In the genomic region with DNA sequence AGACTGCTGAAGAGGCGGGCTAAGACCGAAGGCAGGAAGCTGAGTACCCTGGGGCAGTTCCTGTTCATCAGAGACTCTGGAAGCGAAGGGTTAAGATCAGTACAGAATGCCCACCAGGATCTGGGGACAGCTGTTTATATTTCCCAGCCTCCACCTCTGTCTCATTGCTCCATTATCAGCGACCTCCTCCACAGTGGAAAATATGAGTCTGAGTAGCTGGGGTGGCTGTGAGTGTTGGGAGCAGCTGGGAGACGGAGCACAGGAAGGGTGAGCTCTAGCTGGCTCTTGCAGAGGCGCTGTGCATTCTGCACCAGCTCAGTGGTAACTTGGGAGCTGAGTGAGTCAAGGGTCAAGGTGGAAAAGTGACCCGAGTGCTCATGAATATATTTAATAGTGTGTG, we compare ENCODE assay signal across 11 mouse cellular contexts.
DNase-seq lines count a peak whose midpoint lies in the region; ATAC-seq lines count a peak whose summit lies in the region.
"Had no signal": no experiment of that assay in that cellular context is flagged by ENCODE, and none has a peak within 500 bp of the region (broad histone marks: within the 10 kb centered on the region; RNA-seq: fewer than 3 reads in every experiment).

No protein-coding gene starts in this region.

- no peaks in the 10 kb centered on the region for H3K9me3 ChIP-seq in liver, embryonic 11.5 days (ENCODE audit: control insufficient read depth, low read length)
- H3K9me3 ChIP-seq in liver, embryonic 12.5 days (replicated peaks): no peaks in the 10 kb centered on the region
- no peaks in the 10 kb centered on the region for H3K9me3 ChIP-seq in embryonic facial prominence, embryonic 12.5 days
- H3K9me3 ChIP-seq: liver, embryonic 13.5 days; neural tube, embryonic 13.5 days had no signal

- no peaks in the 10 kb centered on the region for H3K27me3 ChIP-seq in liver, embryonic 11.5 days (replicated peaks; ENCODE audit: control insufficient read depth, insufficient read depth, low read length)
- no peaks in the 10 kb centered on the region for H3K27me3 ChIP-seq in liver, embryonic 12.5 days (replicated peaks)
- H3K27me3 ChIP-seq in embryonic facial prominence, embryonic 12.5 days: no peaks in the 10 kb centered on the region
- H3K27me3 ChIP-seq: liver, embryonic 13.5 days; neural tube, embryonic 13.5 days had no signal

- no peaks in the 10 kb centered on the region for H3K36me3 ChIP-seq in liver, embryonic 11.5 days (ENCODE audit: control insufficient read depth, insufficient read depth, low read length)
- H3K36me3 ChIP-seq in liver, embryonic 12.5 days: no peaks in the 10 kb centered on the region
- H3K36me3 ChIP-seq in embryonic facial prominence, embryonic 12.5 days: no peaks in the 10 kb centered on the region
- H3K36me3 ChIP-seq: liver, embryonic 13.5 days; neural tube, embryonic 13.5 days had no signal

- no peak overlapping the region for H3K4me3 ChIP-seq in liver, embryonic 11.5 days (ENCODE audit: low read depth, low read length)
- no peak overlapping the region for H3K4me3 ChIP-seq in liver, embryonic 12.5 days
- no peak overlapping the region for H3K4me3 ChIP-seq in embryonic facial prominence, embryonic 12.5 days
- H3K4me3 ChIP-seq: erythroblast, embryonic 14.5 days; liver, embryonic 13.5 days; neural tube, embryonic 13.5 days had no signal

- WGBS in liver, embryonic 11.5 days: 39% methylated on average over 7 of the region's 7 CpGs
- 28% methylated on average over 7 of the region's 7 CpGs for WGBS in liver, embryonic 12.5 days (ENCODE audit: insufficient replicate concordance)
- WGBS in embryonic facial prominence, embryonic 12.5 days: 19% methylated on average over 7 of the region's 7 CpGs

- H3K9ac ChIP-seq in liver, embryonic 11.5 days (ENCODE audit: low read depth, low read length): no peak overlapping the region
- no peak overlapping the region for H3K9ac ChIP-seq in liver, embryonic 12.5 days
- H3K9ac ChIP-seq in embryonic facial prominence, embryonic 12.5 days: no peak overlapping the region
- H3K9ac ChIP-seq: liver, embryonic 13.5 days; neural tube, embryonic 13.5 days had no signal

- H3K4me1 ChIP-seq in liver, embryonic 11.5 days (replicated peaks; ENCODE audit: control insufficient read depth, insufficient read depth, low read length): no peaks in the 10 kb centered on the region; the same call in 1 of the 2 replicates
- H3K4me1 ChIP-seq in liver, embryonic 12.5 days: 0 out of 2 replicates have a peak, but pooled peaks cover 2% of the 10 kb centered on the region
- H3K4me1 ChIP-seq in embryonic facial prominence, embryonic 12.5 days: peaks cover 6% of the 10 kb centered on the region
- H3K4me1 ChIP-seq: liver, embryonic 13.5 days had no signal

- no peak overlapping the region for H3K4me2 ChIP-seq in liver, embryonic 11.5 days
- H3K4me2 ChIP-seq in liver, embryonic 12.5 days: no peak overlapping the region
- no peak overlapping the region for H3K4me2 ChIP-seq in embryonic facial prominence, embryonic 12.5 days (replicated peaks)
- H3K4me2 ChIP-seq: liver, embryonic 13.5 days; neural tube, embryonic 13.5 days had no signal

- H3K27ac ChIP-seq in liver, embryonic 11.5 days (ENCODE audit: low read depth, low read length): no peak overlapping the region; the same call in 1 of the 2 replicates
- H3K27ac ChIP-seq in liver, embryonic 12.5 days: no peak overlapping the region
- no peak overlapping the region for H3K27ac ChIP-seq in embryonic facial prominence, embryonic 12.5 days
- H3K27ac ChIP-seq: liver, embryonic 13.5 days; neural tube, embryonic 13.5 days had no signal

- DNase-seq in liver, embryonic 11.5 days (ENCODE audit: low spot score): no peak
- DNase-seq in heart, postnatal 36 days: peak; percentile 16 to 38
- peak; percentile 10 for DNase-seq in retina, embryonic 14.5 days (ENCODE audit: low spot score)
- DNase-seq in left cerebral cortex, adult 11 months (ENCODE audit: low spot score): no peak
- DNase-seq in neural tube, embryonic 10.5 days (ENCODE audit: extremely low spot score, low spot score): no peak
- DNase-seq in adrenal gland, adult 18-20 months (ENCODE audit: low spot score in 2 of 2): no peak
- DNase-seq: liver, embryonic 13.5 days had no signal

- intact Hi-C loops in heart, postnatal 36 days (cut with DNase I): no loop called here

- peak; percentile 45; the same call in 1 of the 2 replicates for ATAC-seq in liver, embryonic 11.5 days (replicated peaks; ENCODE audit: low FRiP score)
- ATAC-seq in liver, embryonic 12.5 days: no peak
- ATAC-seq in embryonic facial prominence, embryonic 12.5 days (ENCODE audit: insufficient number of reproducible peaks, insufficient read depth, low FRiP score, low TSS enrichment): peak; percentile 44; the same call in 1 of the 2 replicates

Comparison
In these comparisons a context has a peak if more than half of its experiments do, and no peak if none do; other contexts are left out.
1. DNase-seq: peak in heart, postnatal 36 days (2 of 2) and retina, embryonic 14.5 days (single experiment); none in liver, embryonic 11.5 days (single experiment), left cerebral cortex, adult 11 months (single experiment), neural tube, embryonic 10.5 days (single experiment) and adrenal gland, adult 18-20 months (0 of 2).